Mouse (Mus musculus) liver, embryonic 11.5 days (tissue): ENCODE data around the gene Tmem239. TPM values are rescaled to one million over a fixed set of nuclear protein-coding genes. Genes with fewer than 3 reads are reported as not detected.
"Not testable (repeated sequence)": the region's sequence is repeated elsewhere in the genome, so short reads cannot be mapped to it uniquely, and the experiment has no call there.

Experiments used
- ATAC-seq: fragments of 200-750 bp; cut with Nextera tagmentation; replicated peaks from 2 replicates; pipeline ENCODE4 v1.8.0; 2017; ENCODE audit warnings: moderate number of reproducible peaks, mild to moderate bottlenecking, moderate TSS enrichment, moderate library complexity; ENCODE audit not compliant: low FRiP score
- DNase-seq: peaks from one replicate; pipeline ENCODE4 v3.0.0-alpha.2; 2017; ENCODE audit warnings: low spot score
- H3K27ac ChIP-seq: fragments of 300-500 bp; sonication (generic); 2 replicates; pipeline ENCODE4 v1.5.1; 2014; ENCODE audit warnings: mild to moderate bottlenecking, low read depth, low read length, control low read depth
- H3K27me3 ChIP-seq: fragments of 300-500 bp; sonication (generic); replicated peaks from 2 replicates; pipeline ENCODE4 v1.6.1; 2014; ENCODE audit warnings: low read length, mixed read lengths; ENCODE audit not compliant: control insufficient read depth, insufficient read depth
- H3K36me3 ChIP-seq: fragments of 300-500 bp; sonication (generic); 2 replicates; pipeline ENCODE4 v1.6.1; 2014; ENCODE audit warnings: mild to moderate bottlenecking, low read length, moderate library complexity, mixed read lengths; ENCODE audit not compliant: control insufficient read depth, insufficient read depth
- H3K4me1 ChIP-seq: fragments of 300-500 bp; sonication (generic); replicated peaks from 2 replicates; pipeline ENCODE4 v1.6.1; 2014; ENCODE audit warnings: low read length, mixed read lengths; ENCODE audit not compliant: control insufficient read depth, insufficient read depth
- H3K4me2 ChIP-seq: fragments of 300-500 bp; sonication (generic); 2 replicates; pipeline ENCODE4 v1.6.1; 2014; ENCODE audit warnings: mild to moderate bottlenecking, control low read depth, moderate library complexity
- H3K4me3 ChIP-seq: fragments of 300-500 bp; sonication (generic); 2 replicates; pipeline ENCODE4 v1.5.1; 2014; ENCODE audit warnings: low read depth, low read length, control low read depth
- H3K9ac ChIP-seq: fragments of 300-500 bp; sonication (generic); 2 replicates; pipeline ENCODE4 v1.6.1; 2014; ENCODE audit warnings: low read depth, low read length, control low read depth
- H3K9me3 ChIP-seq: fragments of 300-500 bp; sonication (generic); 2 replicates; pipeline ENCODE4 v1.6.1; 2016; ENCODE audit warnings: low read length, inconsistent platforms, mixed read lengths; ENCODE audit not compliant: control insufficient read depth
- WGBS: fragments of 180-500 bp; shearing (Covaris S2); extraction: QIAGEN DNeasy Blood & Tissue Kit; methylation state at CpG from one replicate; pipeline ENCODE4 v1.1.7; 2014; 5-methylcytosine and 5-hydroxymethylcytosine counted together
- polyA plus RNA-seq: library from polyadenylated mRNA; unstranded; fragments of >200 nt; fragmentation: Nextera tagmentation; extraction: Ambion mirVana; gene quantifications from 2 replicates; pipeline ENCODE4 v1.2.1, GENCODE M21; 2014

The Tmem239 gene
- polyA plus RNA-seq = not detected in 2 replicates

- DNase-seq (no peak), ATAC-seq (no peak)
- Histone ChIP-seq H3K4me3 (no peak within 1 kb of the TSS), H3K9me3 (no peaks in the 10 kb centered on the region), H3K9ac (no peak within 1 kb of the TSS), H3K4me2 (no peak within 1 kb of the TSS), H3K27ac (no peak within 1 kb of the TSS), H3K27me3 (no peaks in the 10 kb centered on the region), H3K36me3 (no peaks in the 10 kb centered on the region), H3K4me1 (no peaks in the 10 kb centered on the region)
- 84% methylated on average over 2 of the region's 2 CpGs for WGBS
Observed at GRCm38 (mm10) chr2:130406178-130406577, at the start of gene Tmem239. TSS of gene Tmem239 (plus strand) at chr2:130406478.

- peaks cover 46% of the 10 kb centered on the region for H3K27me3 ChIP-seq
- H3K9me3 ChIP-seq = no peaks in the 10 kb centered on the region
- no peaks in the 10 kb centered on the region for H3K36me3 ChIP-seq
- no peak for ATAC-seq
- no peaks in the 10 kb centered on the region for H3K4me1 ChIP-seq
- H3K4me2 ChIP-seq = no peak overlapping the region
- H3K27ac ChIP-seq = no peak overlapping the region
- no peak overlapping the region for H3K9ac ChIP-seq
- no peak for DNase-seq
- 78% methylated on average over 5 of the region's 5 CpGs for WGBS
- no peak overlapping the region for H3K4me3 ChIP-seq
Observed at GRCm38 (mm10) chr2:130357551-130357950, 48.7 kb upstream of the Tmem239 start.

DNA sequence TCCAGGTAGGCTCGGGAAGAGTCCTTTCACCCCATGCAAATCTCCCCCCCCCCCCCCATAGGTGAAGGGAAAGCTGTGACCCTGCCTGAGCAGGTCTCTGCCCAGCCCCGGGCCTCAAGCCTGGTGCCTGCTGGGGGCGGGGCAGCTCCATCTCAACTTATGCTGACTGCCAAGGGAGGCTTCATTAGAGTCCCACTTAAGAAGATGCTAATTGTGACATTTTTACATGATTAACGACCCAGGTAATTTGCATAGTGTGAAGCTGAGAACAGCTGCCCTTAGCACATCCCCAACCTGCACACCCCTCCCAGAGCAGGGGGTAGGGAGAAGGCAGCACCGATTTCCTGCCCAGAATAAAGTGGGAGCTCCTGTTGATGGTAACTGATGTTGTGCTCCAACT is 47.4 kb upstream of the Tmem239 start:
- Histone ChIP-seq H3K4me1 (no peaks in the 10 kb centered on the region), H3K9me3 (no peaks in the 10 kb centered on the region), H3K4me2 (no peak overlapping the region), H3K4me3 (no peak overlapping the region), H3K9ac (no peak overlapping the region), H3K27ac (no peak overlapping the region), H3K36me3 (no peaks in the 10 kb centered on the region), H3K27me3 (peaks cover 59% of the 10 kb centered on the region)
- WGBS = 14% methylated on average over 5 of the region's 5 CpGs
- no peak for ATAC-seq
- no peak for DNase-seq

- no peak overlapping the region for H3K27ac ChIP-seq
- H3K4me2 ChIP-seq = no peak overlapping the region
- peaks cover 68% of the 10 kb centered on the region for H3K27me3 ChIP-seq
- ATAC-seq (no peak; the same call in 1 of the 2 replicates), DNase-seq (peak; percentile 67)
- WGBS = 5% methylated on average over 14 of the region's 14 CpGs
- H3K4me1 ChIP-seq = no peaks in the 10 kb centered on the region
- H3K4me3 ChIP-seq = 0 out of 2 replicates have a peak overlapping the region, but pooled peaks have one; percentile 11
- no peaks in the 10 kb centered on the region for H3K36me3 ChIP-seq
- H3K9ac ChIP-seq = no peak overlapping the region
- no peaks in the 10 kb centered on the region for H3K9me3 ChIP-seq
Observed at GRCm38 (mm10) chr2:130362511-130363026, 43.7 kb upstream of the Tmem239 start.

- ATAC-seq (no peak), DNase-seq (no peak)
- Histone ChIP-seq H3K27ac (no peak overlapping the region), H3K9ac (no peak overlapping the region; the same call in 1 of the 2 replicates), H3K4me1 (no peaks in the 10 kb centered on the region), H3K4me2 (peak overlapping the region; percentile 67), H3K4me3 (peak overlapping the region; percentile 42), H3K27me3 (peaks cover 45% of the 10 kb centered on the region), H3K9me3 (no peaks in the 10 kb centered on the region), H3K36me3 (no peaks in the 10 kb centered on the region)
- 7% methylated on average over 27 of the region's 30 CpGs for WGBS
Observed at GRCm38 (mm10) chr2:130365211-130366094, 40.8 kb upstream of the Tmem239 start.

DNA sequence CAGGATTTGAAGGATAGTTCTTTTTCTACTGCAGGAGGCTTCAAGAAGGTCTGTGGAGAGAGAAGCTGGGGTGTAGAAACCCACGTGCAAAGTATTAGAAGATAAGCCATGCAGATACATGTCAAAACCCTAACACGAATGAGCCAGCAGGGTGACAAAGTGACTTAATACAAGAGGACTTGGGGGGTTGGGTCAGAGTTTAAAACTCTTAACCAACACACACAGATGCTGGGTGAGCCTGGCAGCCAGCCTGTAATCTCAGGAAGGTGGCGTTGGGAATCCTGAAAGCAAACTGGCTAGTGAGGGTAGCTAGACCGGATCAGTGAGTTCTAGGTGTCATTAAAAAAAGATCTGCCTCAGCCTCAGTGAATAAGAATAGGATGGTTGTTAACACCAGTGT is 38.9 kb upstream of the Tmem239 start:
- H3K27ac ChIP-seq = no peak overlapping the region
- no peaks in the 10 kb centered on the region for H3K4me1 ChIP-seq
- H3K9ac ChIP-seq = no peak overlapping the region
- H3K4me2 ChIP-seq = no peak overlapping the region
- H3K4me3 ChIP-seq = no peak overlapping the region
- peaks cover 26% of the 10 kb centered on the region for H3K27me3 ChIP-seq
- H3K36me3 ChIP-seq = no peaks in the 10 kb centered on the region
- no peaks in the 10 kb centered on the region for H3K9me3 ChIP-seq
- 49% methylated on average over 4 of the region's 4 CpGs for WGBS
- no peak for DNase-seq
- no peak for ATAC-seq

GRCm38 (mm10) chr2:130373026-130373425 is 33.3 kb upstream of the Tmem239 start:
- H3K4me2 ChIP-seq, H3K4me1 ChIP-seq, H3K9ac ChIP-seq, H3K27me3 ChIP-seq, H3K4me3 ChIP-seq, H3K27ac ChIP-seq, DNase-seq, H3K9me3 ChIP-seq, H3K36me3 ChIP-seq: not testable (repeated sequence)
- peak; percentile 60; the same call in 1 of the 2 replicates for ATAC-seq
- 15% methylated on average over 1 of the region's 1 CpGs for WGBS

DNA sequence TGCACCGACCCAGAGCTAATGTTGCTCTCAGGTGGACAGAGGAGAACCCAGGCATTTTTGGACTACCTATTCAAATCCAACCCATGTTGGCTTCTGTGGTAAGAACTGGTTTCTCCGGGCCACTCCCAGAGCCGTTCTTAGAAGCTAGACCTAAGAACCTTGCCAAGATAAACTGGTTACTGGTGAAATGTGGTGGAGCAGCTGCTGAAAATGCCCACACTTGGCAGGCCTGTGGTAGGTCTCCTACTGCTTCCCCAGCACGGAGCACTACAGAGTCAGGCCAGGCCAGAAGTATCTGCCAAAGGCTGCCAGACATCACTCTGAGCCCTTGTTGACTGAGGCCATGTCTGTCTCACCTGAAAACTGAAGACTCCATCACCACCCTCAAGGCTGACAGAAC is 31.3 kb upstream of the Tmem239 start:
- Histone ChIP-seq H3K4me2 (no peak overlapping the region), H3K4me1 (no peaks in the 10 kb centered on the region), H3K9ac (no peak overlapping the region), H3K4me3 (no peak overlapping the region), H3K9me3 (no peaks in the 10 kb centered on the region), H3K27me3 (peaks cover 3% of the 10 kb centered on the region; the same call in 1 of the 2 replicates), H3K27ac (no peak overlapping the region), H3K36me3 (no peaks in the 10 kb centered on the region)
- ATAC-seq (no peak), DNase-seq (no peak)
- 75% methylated on average over 4 of the region's 4 CpGs for WGBS
